Mouse (Mus musculus) cortical plate, adult 2 months (tissue): ENCODE data around the gene Fat1.

Source experiments
- CTCF ChIP-seq: fragments of 200-500 bp; IDR thresholded peaks from 2 replicates; pipeline ENCODE4 v1.5.1; 2011; ENCODE audit warnings: mild to moderate bottlenecking, control low read depth, low read length; ENCODE audit not compliant: insufficient read depth; ENCODE audit errors: extremely low read depth
- POLR2A ChIP-seq: fragments of 200-500 bp; IDR thresholded peaks from 2 replicates; pipeline ENCODE4 v1.6.1; 2011; ENCODE audit warnings: mild to moderate bottlenecking, low read length, control low read depth; ENCODE audit not compliant: insufficient read depth; ENCODE audit errors: extremely low read depth

GRCm38 (mm10) chr8:44971346-44971745, 36.1 kb downstream of the Fat1 start:
- TF ChIP-seq CTCF (no peak), POLR2A (no peak)
